Mouse (Mus musculus): ENCODE results near the gene Afmid.

DNA sequence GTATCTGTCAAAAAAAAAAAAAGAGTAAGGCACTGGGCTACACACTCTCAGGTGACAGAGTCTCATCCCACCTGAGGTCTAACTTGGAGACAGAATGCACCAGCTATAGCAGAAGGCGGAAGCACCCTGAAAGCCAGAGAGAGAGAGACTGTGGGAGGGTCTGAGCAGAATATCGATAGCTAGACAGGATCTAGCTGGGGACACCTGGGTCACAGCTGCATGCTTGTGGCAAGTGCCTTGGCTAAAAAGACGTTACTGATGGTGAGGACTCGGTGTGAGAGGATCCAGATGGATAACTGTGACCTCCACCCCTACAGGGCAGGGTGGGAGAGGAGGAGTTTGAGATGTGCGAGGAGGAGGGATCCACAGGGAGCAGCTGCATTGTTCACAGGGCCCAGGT is 28.8 kb upstream of the Afmid start:
- TF ChIP-seq CTCF (IDR thresholded peaks at IDR 0.05) (no peak), EP300 (IDR thresholded peaks at IDR 0.05) (no peak)

Measured in lung, postnatal 0 days (tissue).